Comparison of ENCODE assay signal across 7 mouse cellular contexts in genomic region chr6:128090985-128091832, GRCm38 (mm10). TPM values are rescaled to one million over a fixed set of nuclear protein-coding genes. Genes with fewer than 3 reads are reported as not detected.
DNase-seq lines count a peak whose midpoint lies in the region; ATAC-seq and TF ChIP-seq lines count a peak whose summit lies in the region.

No protein-coding gene starts in this region.

- peak; percentile 79 for ATAC-seq in common myeloid progenitor, adult 5-6 weeks (replicated peaks; ENCODE audit: low read depth, poor library complexity, severe bottlenecking)
- ATAC-seq in heart, embryonic 12.5 days (ENCODE audit: insufficient number of reproducible peaks, low FRiP score): no peak
- ATAC-seq in stomach, embryonic 14.5 days (ENCODE audit: insufficient number of reproducible peaks, insufficient read depth, low FRiP score, low read depth): peak; percentile 5; the same call in 1 of the 2 replicates

- H3K9me3 ChIP-seq in ES-E14 (ENCODE audit: control insufficient read depth, insufficient read depth, low read depth, low read length): no peaks in the 10 kb centered on the region
- no peaks in the 10 kb centered on the region for H3K9me3 ChIP-seq in heart, embryonic 12.5 days (replicated peaks)
- no peaks in the 10 kb centered on the region for H3K9me3 ChIP-seq in stomach, embryonic 14.5 days (ENCODE audit: control insufficient read depth, low read depth, low read length)

- H3K4me2 ChIP-seq in heart, embryonic 12.5 days: no peak overlapping the region
- no peak overlapping the region for H3K4me2 ChIP-seq in stomach, embryonic 14.5 days (replicated peaks; ENCODE audit: low read depth, low read length)

- H3K4me1 ChIP-seq in ES-E14 (ENCODE audit: control insufficient read depth in 2 of 2, insufficient read depth in 2 of 2, low read length in 2 of 2, poor library complexity in 1 of 2): peaks cover 0 to 37% of the 10 kb centered on the region in 2 experiments; a peak in 2 of 4 replicates
- peaks cover 93% of the 10 kb centered on the region for H3K4me1 ChIP-seq in heart, embryonic 12.5 days (replicated peaks)
- H3K4me1 ChIP-seq in stomach, embryonic 14.5 days (ENCODE audit: control insufficient read depth, insufficient read depth, low read length): peaks cover 34% of the 10 kb centered on the region

- no peak overlapping the region for H3K27ac ChIP-seq in ES-E14 (ENCODE audit: insufficient read depth, low read depth, low read length, poor library complexity, severe bottlenecking)
- H3K27ac ChIP-seq in heart, embryonic 12.5 days (ENCODE audit: poor library complexity, severe bottlenecking): peak overlapping the region; percentile 89
- H3K27ac ChIP-seq in stomach, embryonic 14.5 days (ENCODE audit: low read length): 0 out of 2 replicates have a peak overlapping the region, but pooled peaks have one; percentile 52

- H3K27me3 ChIP-seq in heart, embryonic 12.5 days (replicated peaks): no peaks in the 10 kb centered on the region
- no peaks in the 10 kb centered on the region for H3K27me3 ChIP-seq in stomach, embryonic 14.5 days (ENCODE audit: control insufficient read depth, insufficient read depth, low read length)

- H3K9ac ChIP-seq in ES-E14 (ENCODE audit: insufficient read depth, low read depth, low read length, poor library complexity, severe bottlenecking): no peak overlapping the region; the same call in 1 of the 2 replicates
- peak overlapping the region; percentile 52 for H3K9ac ChIP-seq in heart, embryonic 12.5 days
- no peak overlapping the region for H3K9ac ChIP-seq in stomach, embryonic 14.5 days (replicated peaks; ENCODE audit: low read depth, low read length)

- DNase-seq in B cell, adult 2 months: peak; percentile 27 to 29
- peak; percentile 68 for DNase-seq in ES-E14 (ENCODE audit: low read depth, low spot score)
- peak; percentile 43 to 48 for DNase-seq in layer of hippocampus, adult 8-10 months (ENCODE audit: low spot score in 2 of 2)
- DNase-seq in mesoderm, embryonic 11.5 days (ENCODE audit: low read depth, low spot score): peak; percentile 83

- 24% methylated on average over 6 of the region's 6 CpGs for WGBS in heart, embryonic 12.5 days
- WGBS in stomach, embryonic 14.5 days: 33% methylated on average over 6 of the region's 6 CpGs

- H3K36me3 ChIP-seq in ES-E14 (ENCODE audit: control insufficient read depth, insufficient read depth, low read length, poor library complexity, severe bottlenecking): no peaks in the 10 kb centered on the region
- no peaks in the 10 kb centered on the region for H3K36me3 ChIP-seq in heart, embryonic 12.5 days
- H3K36me3 ChIP-seq in stomach, embryonic 14.5 days (ENCODE audit: control insufficient read depth, insufficient read depth, low read length): no peaks in the 10 kb centered on the region

- no peak overlapping the region for H3K4me3 ChIP-seq in ES-E14 (ENCODE audit: insufficient read depth in 1 of 2, low read depth in 1 of 2, low read length in 2 of 2, poor library complexity in 1 of 2, severe bottlenecking in 1 of 2)
- H3K4me3 ChIP-seq in heart, embryonic 12.5 days: no peak overlapping the region
- no peak overlapping the region for H3K4me3 ChIP-seq in stomach, embryonic 14.5 days (ENCODE audit: low read depth, low read length)

- in situ Hi-C loops in ES-E14 (cut with MboI; ENCODE audit: low sequenced_read_pairs in 2 of 2, unreplicated experiment in 2 of 2): loop anchor here in 1 of 2 experiments (10.0 kb wide), 1 partner anchor 116 kb away; no protein-coding TSS in a partner anchor

TF ChIP-seq in ES-E14, 5 proteins besides CTCF, POLR2A, EP300 and RAD21:
- TF ChIP-seq ZNF384 (IDR thresholded peaks at IDR 0.05; ENCODE audit: low read depth, low read length) (0 out of 2 replicates have a peak, but pooled peaks have one; percentile 41), CHD2 (IDR thresholded peaks at IDR 0.05; ENCODE audit: low read depth, low read length) (no peak), MAFK (IDR thresholded peaks at IDR 0.05; ENCODE audit: insufficient read depth, low read depth, low read length) (no peak), HCFC1 (IDR thresholded peaks at IDR 0.05; ENCODE audit: borderline replicate concordance, insufficient read depth, low read length) (no peak), ZC3H11A (IDR thresholded peaks at IDR 0.05; ENCODE audit: borderline replicate concordance, low read depth, low read length) (peak; percentile 62; the same call in 1 of the 2 replicates)

RNA-seq across cellular contexts. Expression of gene Tspan9, which starts 52.2 kb away (rescaled TPM):
- 161 and 175 TPM in 2 replicates for total RNA-seq in ES-E14 (2012; rRNA removed)
- 0.29 and 0.69 TPM in 2 replicates for total RNA-seq in common myeloid progenitor, adult 5-6 weeks (2017)
- polyA plus RNA-seq in heart, embryonic 12.5 days (2016; fragmentation: Nextera tagmentation; extraction: Ambion mirVana): 172 and 183 TPM in 2 replicates
- total RNA-seq in layer of hippocampus, adult 8-10 months (2022): 10 to 100 TPM; 45.4 to 64.2 (median 56.0) TPM
- 124 and 139 TPM in 2 replicates for polyA plus RNA-seq in stomach, embryonic 14.5 days (2014; fragmentation: Nextera tagmentation; extraction: Ambion mirVana)

Comparison
In these comparisons a context has a peak if more than half of its experiments do, and no peak if none do; other contexts are left out.
1. DNase-seq: peak in every context shown above with its lines; median percentile 83 in mesoderm, embryonic 11.5 days; 68 in ES-E14; 46 in layer of hippocampus, adult 8-10 months; 28 in B cell, adult 2 months.
2. RNA of gene Tspan9, which starts 52.2 kb away (total RNA-seq): 161 to 175 TPM in ES-E14 and 45.4 to 64.2 TPM in layer of hippocampus, adult 8-10 months; 0.29 to 0.69 TPM in common myeloid progenitor, adult 5-6 weeks; every median in the first group is over 10 times any median in the second.